Mouse (Mus musculus): ENCODE results near the gene Spag9.
"Not testable (repeated sequence)": the region's sequence is repeated elsewhere in the genome, so short reads cannot be mapped to it uniquely, and the experiment has no call there.

Spag9 gene

DNA sequence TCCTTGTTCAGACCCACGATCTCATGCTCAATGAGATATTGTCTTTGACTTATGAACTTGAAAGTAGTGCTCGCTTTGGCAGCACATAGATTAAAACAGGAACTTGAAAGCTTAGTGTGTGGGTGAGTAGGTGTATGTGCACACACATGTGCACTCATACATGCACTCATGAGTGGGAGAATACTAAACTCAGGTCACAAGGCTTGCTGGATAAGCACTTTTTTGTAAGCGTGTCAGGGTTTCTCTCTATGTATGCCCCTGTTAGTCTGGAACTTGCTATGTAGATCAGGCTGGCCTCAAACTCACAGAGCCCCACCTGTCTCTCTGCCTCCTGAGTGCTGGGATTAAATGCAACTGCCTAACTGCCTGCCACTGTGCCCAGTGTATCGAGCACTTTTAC, 8.9 kb upstream of the Spag9 start:
- DNase-seq: no peak

DNA sequence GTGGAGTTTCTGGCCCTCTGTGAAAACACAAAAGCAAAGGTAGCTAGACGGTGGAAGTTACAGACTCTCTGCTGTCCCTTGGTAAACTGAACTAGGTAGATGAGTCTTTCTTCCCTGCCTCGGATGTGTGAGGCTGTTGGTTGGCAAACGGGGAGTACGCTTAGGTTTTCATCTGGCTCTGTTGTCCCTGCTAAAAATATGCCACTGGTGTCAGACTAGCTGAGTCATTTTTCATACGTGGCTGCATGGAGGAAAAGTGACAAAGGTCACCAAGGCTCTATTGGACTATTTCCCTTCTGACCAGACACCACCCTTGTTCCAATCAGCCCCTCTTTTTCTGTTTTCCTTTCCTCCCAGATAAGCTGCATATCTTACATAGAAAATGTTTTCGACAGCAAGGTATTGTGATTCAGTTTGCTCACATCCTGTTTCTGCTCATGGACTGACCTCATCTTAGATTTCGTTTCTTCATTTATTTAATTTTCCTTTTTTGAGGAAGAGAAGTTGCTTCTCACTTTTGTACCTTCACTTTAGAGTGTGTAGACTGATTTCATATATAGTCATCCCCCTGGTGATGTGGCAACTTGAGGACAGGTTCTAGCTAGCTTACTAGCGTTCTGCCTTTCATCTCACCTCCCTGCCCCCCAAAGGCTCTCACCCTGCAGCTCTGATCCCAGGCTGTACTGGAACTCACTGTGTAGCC, 8.1 kb upstream of the Spag9 start:
- peak; percentile 23 for DNase-seq

DNA sequence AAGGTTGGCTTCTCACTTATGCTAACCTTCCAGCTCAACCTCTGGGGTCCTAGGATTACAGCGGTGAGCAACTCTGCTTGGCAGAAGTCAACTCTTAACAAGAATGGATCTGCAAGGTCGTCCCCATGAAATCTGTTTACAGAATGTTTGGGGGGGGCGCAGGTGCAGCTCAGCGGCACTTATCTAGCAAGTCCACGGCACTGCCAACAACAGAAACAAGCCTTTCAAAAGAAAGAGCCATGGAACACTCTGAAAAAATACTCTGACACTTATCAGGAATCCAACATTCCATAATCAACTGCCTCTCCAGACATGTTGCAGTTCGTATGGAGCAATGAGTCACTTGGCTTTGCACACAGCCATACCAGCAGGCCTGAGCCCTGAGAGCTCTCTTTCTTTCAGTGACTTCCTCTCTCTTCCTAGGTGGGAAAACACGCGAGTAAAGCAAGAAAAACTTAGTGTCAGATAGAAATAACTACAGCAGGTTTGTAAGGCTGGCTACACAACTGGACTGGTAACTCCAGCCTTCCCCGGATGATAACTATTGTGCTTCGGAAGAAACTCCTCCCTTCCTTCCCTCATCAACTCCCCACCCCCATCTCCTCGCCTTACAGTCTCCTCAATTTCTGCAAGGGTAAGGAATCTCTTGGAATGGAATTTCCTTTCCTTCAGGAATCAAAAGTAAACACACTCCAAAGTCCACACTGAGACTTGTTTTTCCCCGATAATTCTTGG, 7.4 kb upstream of the Spag9 start:
- peak; percentile 52 for DNase-seq

DNA sequence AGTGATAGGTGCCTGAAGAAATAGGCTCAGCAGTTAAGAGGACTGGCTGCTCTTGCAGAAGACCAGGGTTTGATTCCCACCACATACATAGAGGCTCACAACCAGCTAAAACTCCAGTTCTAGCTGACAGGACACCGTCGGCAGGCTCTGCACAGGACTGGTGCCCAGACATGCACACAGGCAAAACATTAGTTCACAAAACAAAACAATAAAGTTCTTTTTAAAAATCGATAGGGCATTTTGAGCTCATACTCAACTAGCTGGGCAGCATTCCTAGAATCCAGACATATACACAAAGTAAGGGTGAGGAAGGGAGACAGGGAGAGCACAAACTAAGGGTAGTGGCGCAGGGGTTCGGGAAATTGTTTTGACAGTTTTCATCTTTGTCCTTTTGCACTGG, 1.4 kb upstream of the Spag9 start:
- DNase-seq: no peak

DNA sequence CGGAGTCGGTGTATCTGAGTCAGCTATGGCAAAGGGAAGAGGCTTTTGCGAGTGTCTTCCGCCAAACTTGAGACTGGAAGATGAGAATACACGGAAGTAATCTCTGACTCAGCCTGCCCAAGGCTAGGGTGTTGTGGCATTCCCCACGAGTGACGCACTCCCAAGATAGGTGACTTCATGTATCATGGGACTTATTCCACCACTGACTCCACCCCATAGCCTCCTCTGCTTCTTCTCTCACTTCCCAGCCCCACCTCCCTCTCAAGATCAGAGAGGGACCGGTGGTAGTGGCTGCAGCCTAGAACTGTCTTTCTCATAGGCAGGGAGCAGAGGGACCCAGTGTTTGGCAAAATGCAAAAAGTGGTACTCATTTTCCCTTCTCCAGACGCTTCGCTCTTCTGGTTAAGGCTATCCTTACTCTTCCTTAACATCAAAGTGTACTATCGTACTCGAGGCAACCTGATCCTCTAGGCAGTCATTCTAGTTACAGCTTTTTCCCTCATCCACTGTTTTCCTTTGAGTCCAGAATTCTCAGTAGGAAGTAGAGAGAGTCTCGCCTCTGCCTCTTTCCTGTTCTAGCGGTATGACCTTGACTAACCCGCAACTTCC, 676 bp upstream of the Spag9 start:
- peak; percentile 92 for DNase-seq

DNA sequence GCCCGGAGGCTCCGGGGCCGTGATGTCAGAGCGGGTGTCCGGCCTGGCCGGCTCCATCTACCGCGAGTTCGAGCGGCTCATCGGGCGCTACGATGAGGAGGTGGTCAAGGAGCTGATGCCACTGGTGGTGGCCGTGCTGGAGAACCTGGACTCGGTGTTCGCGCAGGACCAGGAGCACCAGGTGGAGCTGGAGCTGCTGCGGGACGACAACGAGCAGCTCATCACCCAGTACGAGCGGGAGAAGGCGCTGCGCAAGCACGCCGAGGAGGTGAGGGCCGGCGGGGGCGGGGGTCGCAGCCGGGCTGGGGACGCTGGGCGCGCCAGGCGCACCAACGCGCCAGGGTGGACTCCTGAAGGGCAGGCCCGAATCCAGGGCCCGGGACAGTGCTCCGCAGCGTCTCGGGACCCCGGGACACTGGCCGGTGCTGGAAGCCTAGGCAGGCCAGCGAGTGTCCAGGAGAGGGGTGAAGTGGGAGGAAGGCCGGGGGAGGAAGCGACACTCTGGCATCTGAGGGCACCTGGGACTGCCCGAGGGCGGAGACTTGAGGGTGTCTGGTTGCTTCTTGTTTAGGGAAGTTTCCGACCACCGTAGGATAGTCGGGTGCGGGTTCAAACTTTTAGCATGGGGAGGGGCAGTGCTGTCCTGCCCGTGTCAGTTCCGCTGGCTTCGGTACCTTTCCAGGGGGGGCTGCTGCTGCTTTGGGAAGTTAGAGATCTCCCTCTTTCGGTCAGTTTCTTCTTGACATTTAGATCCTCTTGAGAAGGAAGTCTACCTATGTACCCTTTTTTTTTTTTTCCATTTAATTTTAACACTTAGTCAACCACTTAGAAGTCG, 632 bp downstream of the Spag9 start:
- peak; percentile 65 for DNase-seq

DNA sequence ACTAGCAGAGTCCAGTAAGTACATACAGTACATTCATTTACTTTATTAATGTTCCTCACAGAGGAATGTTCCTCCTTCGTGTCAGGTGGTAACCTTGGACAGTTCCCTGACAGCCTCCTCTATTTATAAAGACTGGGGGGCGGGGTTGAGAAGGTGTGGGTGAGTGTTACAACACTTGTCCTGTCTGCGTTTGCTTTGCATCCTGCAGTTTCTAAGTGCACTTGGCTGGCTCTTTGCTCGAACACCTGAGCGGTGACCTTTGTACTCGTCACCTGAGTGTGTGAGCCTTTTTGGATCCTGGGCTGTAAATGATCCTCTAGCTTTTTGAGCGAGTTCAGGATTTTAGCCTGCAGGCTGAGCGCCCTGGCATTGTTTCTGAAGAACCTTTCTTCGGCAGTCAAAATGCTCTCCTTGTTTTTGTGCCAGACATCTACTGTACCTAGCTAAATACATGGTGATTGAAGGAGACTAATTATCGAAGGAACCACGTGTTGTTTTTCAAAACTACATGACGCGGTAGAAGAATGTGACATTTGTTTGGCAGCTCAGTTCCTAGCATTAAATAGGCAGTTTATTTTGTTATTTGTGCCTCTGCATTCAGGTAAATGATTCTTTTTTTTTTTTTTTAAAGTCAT, 1.4 kb downstream of the Spag9 start:
- DNase-seq: peak; percentile 93

DNA sequence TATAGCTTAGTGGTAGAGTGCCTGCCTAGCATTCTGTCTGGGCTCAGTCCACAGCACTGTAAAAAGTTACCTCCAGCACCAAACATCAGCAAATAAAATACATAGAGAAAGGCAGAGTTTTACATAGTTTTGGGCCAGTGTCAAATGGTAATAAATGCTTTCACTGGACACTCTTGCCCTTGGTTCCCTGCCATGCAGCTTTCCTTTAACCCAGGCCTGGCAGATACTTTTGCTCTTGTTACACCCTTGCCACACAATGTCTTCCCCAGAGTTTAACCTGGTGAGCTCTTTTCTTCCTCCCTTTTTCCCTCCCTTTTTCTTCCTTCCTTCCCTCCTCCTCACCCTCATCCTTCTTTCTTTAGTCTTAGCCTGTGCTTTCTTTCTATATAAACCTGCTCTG, 3.4 kb downstream of the Spag9 start:
- no peak for DNase-seq

DNA sequence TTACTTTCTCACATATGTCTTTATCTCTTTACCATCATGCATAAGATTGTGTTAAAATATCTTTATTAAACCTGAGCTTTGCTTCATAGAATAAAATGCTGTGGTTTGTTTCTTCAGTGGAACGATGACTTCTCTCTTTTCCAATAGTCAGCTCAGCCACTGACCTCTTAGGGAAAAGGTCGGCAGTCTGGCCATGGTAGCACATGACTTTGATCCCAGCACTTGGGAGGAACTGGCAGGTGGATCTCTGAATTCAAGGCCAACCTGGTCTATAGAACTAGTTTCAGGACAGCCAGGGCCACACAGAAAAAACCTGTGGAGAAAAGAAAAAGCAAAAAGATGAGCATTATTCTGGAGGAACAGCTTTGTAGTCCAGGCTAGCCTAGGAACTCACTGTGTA, 7.5 kb downstream of the Spag9 start:
- no peak for DNase-seq

DNA sequence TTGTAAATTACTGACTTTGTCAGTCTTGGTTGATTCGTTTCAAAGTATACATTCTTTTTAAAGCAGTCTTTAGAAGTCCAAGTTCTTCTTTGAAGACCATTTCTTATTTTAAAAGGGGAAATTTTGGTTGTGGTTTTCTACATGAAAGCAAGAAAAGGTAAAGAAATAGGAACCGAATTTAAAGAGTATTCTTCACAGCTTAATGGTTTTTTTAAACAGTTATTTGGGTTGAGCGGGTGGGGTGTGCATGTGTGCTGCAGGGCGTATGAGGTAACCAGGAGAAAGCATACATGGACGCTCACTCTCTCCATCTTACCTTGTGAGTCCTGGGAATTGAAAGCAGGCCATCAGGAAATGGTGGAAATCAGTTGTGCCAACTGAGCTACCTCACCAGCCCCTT, 23.2 kb downstream of the Spag9 start:
- DNase-seq: no peak

DNA sequence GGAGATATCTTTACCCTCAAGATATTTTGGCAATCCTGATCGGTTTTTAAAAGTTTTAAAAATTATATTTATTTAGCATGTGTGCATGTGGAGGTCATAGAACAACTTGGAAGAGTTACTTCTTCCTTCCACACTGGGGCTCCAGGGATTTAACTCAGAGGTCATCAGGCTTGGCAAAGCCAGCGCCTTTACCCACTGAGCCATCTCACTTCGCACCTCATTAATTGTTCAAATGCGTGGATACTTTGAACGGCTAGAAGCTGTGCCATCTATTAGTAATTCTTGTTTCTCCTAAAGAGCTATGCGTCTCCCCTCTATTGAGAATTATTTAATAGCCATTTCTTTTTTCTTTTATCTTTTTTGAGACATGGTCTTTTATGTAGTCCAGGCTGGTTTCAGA, 24.5 kb downstream of the Spag9 start:
- DNase-seq: no peak

DNA sequence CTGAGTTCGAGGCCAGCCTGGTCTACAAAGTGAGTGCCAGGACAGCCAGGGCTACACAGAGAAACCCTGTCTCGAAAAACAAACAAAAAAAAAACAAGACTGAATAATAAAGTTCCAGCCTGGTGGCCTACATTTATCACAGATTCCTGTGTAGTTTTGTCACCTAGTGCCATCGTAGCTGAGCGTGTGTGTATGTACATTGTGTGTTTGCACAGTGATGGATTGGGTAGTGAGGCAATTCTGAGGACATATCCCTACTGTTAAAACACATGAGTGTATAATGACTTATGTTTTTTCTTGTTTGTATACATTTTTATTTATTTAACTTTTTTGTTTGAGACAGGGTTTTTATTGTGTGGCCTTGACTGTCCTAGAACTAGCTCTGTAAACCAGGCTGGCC, 30.4 kb downstream of the Spag9 start:
- no peak for DNase-seq

DNA sequence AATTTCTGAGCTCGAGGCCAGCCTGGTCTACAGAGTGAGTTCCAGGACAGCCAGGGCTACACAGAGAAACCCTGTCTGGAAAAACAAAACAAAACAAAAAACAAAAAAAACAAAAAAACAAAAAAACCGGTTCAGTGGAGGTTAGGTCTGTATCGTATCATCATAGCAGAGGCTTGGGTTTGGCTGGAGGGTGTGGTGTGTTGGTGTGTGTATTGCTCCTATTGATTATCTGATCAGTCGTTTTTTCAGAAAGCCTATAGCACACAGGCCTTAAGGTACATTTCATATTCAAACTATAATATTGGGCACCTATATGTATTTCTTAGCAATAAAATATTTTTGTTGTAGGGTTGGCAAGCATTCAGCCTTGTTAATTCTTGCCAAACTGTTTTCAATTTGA, 36.2 kb downstream of the Spag9 start:
- no peak for DNase-seq

DNA sequence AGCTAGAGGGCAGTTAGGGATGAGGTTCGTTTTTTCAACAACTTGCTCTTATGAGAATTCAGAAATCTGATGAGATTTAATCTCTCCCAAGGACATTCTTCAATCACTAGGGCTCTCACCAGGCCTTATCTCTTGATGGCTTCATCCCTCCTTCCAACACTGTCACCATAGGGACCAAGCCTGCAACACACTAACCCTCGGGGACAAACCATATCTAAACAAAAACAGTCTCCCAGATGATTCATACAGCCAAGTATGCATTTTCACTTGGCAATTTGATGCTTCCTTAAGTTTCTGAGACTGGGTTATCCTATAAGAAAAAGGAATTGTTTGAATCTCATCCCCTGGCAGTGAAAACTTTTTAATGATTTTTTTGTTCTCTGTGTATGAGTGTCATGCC, 37.1 kb downstream of the Spag9 start:
- no peak for DNase-seq

DNA sequence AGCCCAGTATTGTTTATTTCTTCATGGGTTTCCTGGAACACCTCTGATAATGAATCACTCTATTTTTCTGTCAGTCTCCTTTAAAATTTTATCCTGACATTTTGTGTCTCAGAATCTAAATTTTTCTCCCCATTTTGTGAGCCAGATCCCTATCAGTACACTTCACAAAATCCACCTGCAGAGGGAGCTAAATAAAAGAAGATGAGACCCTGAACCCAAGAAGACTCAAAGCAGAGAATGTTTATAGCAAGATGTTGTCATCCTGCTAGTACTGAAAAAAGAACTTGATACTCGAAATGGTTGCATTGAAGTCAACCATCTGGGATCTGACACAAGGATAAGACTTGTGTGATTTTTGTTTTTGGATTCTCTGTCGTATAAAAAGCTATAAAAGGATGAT, 40.1 kb downstream of the Spag9 start:
- no peak for DNase-seq

DNA sequence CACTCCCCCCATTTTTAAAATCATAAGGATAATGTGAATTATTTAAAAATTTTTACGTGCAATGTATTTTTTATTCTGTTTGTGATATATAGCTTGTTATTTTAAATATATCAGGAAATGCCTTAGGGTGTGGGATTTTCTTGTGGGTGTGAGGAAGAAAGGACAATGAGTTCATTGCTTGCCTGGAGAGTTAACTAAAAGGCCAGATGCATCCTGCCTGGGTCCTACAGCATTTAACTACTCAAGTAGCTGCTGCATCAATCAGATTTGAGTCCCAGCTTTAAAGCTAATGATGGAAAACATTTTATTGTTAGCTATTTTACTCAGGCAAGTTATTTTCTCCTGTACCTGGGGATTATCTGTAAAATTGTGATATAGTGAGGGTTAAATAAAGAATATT, 45.6 kb downstream of the Spag9 start:
- DNase-seq: no peak

DNA sequence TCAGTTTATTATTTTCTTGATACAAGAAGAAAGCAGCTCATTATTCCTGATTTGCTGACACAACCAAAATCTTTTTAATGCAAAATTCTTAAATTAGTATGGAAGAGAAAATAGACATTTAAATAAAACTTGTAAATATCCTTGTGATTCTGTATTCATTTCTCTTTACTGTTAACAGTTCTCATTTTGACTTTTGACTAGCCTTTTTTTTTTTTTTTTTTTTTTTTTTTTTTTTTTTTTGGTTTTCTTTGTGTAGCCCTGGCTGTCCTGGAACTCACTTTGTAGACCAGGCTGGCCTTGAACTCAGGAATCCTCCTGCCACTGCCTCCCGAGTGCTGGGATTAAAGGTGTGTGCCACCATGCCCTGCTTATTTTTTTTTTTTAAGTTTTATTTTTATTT, 46.4 kb downstream of the Spag9 start:
- DNase-seq: not testable (repeated sequence)

DNA sequence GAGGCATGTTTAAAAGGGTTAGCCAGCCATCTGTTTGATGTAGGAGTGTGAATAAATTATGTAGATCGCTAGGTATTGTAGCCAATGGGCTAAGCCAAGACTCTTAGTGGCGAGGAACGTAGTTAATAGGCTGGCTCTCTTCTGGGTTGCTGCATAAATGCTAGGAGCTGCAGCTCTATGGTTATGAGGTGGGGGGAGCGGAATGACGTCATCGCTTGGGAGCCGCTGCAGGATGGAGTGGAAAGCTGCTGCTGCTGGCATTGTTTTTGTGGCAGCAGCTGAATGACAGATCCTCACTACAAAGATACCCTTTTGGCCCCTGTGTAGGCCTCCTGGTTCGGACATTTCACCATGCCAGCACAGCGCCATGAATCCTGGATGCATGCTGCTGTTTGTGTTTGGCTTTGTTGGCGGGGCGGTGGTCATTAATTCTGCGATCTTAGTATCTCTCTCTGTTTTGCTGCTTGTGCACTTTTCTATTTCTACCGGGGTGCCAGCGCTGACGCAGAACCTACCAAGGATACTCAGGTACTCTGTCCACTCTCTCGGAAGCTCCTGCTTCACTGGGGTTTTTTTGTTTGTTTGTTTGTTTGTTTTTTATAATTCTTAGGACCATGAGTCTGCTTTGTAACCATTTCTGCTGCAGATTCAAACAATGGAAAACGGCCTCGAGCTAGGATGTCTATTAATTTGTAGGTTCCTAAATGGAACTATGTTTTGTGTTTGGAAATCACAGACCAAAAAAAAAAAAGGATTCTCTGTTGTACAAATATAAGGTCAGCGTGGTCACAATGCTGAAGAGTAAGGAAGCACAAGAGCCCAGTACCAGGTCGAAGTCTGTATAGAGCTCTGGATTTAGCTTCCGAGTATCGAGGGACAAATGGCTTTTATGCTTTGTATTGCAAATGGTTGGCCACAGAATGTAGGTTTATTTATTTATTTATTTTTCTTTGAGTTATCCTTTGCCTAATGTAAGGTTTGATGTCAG, 48.4 kb downstream of the Spag9 start:
- DNase-seq: peak; percentile 80

DNA sequence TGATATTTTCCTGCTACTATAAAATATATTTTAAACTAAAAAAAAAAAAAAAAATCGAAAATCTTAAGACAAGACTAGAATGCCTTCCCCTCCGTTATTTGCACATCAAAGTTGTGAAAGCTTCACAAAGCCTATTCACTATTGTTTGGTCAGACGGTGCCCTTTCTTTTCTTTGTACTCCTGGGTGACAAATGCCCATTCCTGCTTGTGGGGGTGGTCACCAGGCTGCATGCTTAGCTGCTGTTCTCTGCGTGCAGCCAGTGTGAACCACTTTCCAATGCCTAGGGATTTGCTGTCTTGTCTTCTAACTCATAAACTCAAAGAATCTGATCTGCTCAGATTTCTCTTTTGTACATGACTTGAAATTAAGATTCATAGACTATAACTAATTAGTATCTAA, 49.1 kb downstream of the Spag9 start:
- no peak for DNase-seq

DNA sequence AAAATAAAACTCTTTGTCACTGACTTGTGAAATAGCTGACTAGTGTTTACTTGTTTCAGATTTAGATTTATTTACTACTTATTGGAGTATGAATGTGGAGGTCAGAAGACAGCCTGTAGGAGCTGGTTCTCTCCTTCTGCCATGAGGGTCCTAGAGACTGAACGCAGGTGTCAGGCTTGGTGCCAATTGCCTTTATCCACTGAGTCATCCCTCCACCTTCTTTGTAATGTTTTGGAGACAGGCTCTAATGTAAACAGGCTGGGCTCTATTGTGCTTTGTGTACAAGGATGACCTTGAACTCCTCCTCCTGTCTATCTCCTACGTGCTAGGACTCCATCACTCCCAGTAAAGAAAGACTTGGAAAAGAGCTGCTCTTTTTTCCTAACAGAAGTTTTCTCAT, 51.4 kb downstream of the Spag9 start:
- no peak for DNase-seq

DNA sequence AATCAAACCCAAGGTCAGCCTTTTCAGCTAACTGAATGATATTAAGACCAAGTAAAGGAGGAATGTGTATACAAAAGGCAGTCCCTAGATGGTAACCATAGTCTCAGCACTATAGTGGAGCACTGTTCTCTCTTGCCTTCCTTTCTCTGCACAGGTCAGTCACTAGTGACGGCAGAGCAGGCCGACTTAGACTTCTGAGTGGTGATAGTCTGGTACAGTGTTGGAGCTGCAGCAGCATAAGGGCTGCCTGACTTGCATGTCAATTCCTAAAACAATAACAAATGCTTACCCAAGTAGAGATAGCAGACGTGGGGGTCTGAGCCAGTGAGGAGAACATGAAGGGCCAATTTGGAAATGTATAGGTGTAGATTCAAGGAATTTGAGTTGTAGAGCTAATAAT, 58.3 kb downstream of the Spag9 start:
- no peak for DNase-seq

DNA sequence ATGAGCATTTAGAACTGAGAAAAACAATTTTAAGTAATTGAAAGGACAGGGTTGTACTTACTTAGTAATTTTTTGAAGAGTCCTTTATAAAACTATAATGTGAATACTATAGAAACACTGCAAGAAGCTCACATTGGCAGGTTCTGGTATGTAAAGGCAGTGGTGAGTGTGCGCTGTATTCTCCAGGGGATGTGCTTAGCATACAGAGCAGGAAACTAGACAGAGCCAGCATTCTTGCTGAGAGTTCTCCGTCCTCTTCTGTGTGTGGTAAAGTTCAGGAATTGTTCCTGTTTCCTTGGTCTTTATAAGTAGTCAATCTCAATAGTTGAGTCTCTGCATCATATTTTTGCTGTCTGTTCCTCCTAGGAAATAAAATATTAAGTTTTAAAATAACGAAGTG, 59.0 kb downstream of the Spag9 start:
- DNase-seq: no peak
